Mouse (Mus musculus) E14TG2a.4 (cell line): Measurements from ENCODE around the gene Gm5460.

ENCODE experiments used
- CTCF ChIP-seq: conservative IDR thresholded peaks from 2 replicates; pipeline ENCODE4 v1.5.1; 2014; ENCODE audit warnings: low read length
- POU5F1 ChIP-seq: IDR thresholded peaks from 2 replicates; pipeline ENCODE4 v1.6.1; 2014; ENCODE audit warnings: low read length, borderline replicate concordance

DNA sequence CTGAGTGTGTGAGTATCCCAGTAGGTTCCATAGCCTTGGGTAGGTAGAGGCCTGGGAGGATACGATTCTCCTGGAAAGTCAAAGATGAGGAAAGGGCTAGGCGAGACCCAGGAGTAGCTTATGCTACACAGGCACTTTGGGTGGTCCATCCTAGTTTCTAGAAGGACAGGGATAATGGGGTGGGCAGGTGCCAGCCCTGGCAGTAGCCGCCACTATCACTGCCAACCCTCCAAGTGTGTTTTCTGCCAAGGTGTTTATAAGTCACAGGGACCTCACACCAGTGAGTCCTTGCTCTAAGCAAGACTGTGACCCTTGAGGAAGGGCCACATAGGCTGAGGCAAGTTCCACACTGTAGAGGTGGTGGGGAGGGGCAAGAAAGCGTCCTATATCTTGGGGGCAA, 24.7 kb downstream of the Gm5460 start:
- TF ChIP-seq CTCF (no peak), POU5F1 (no peak)
